Mouse (Mus musculus): Measurements from ENCODE around the gene Ksr1. TPM values are rescaled to one million over a fixed set of nuclear protein-coding genes. Genes with fewer than 3 reads are reported as not detected.

The Ksr1 gene
- total and polyA plus RNA-seq, 3 experiments = 5.1 to 7.0 (median 6.7) TPM

DNA sequence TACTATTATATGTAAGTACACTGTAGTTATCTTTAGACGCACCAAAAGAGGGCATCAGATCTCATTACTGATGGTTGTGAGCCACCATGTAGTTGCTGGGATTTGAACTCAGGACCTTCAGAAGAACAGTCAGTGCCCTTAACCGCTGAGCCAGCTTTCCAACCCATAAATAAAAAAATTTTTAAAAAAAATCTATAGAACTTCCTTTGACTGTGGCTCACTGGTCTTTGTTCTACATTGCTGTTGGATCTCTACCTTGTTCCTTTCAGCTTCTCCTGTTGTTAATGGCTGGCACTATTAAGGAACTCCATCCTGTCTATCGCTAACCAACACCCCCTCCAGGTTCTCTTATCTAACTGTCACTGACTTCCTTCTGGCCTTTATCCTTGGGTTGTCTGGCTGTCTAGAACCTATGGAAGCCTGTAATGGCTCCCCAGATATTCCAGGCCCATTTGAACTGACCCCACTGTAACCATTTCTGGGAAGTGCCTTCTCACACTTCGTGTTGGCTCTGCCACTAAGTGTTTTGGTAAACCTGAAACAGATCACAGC is 166.0 kb downstream of the Ksr1 start:
- peak in 1 of 2 experiments; percentile 14 for DNase-seq
- peak overlapping the region; percentile 20; the same call in 1 of the 2 replicates for H3K27ac ChIP-seq
- no peak for TF ChIP-seq CTCF (IDR thresholded peaks at IDR 0.05)
- TF ChIP-seq EP300 (IDR thresholded peaks at IDR 0.05; ENCODE audit: insufficient read depth, low read depth, low read length) = no peak
- TF ChIP-seq POLR2A (IDR thresholded peaks at IDR 0.05; ENCODE audit: insufficient read depth, low read depth, low read length) = no peak
- H3K79me2 ChIP-seq (replicated peaks; ENCODE audit: control insufficient read depth, insufficient read depth, low read length) = peaks cover 3% of the 10 kb centered on the region; the same call in 1 of the 2 replicates
- 54% methylated on average over 4 of the region's 4 CpGs for WGBS
- H3K36me3 ChIP-seq (ENCODE audit: control insufficient read depth, insufficient read depth, low read length) = no peaks in the 10 kb centered on the region; the same call in 1 of the 2 replicates
- H3K4me3 ChIP-seq = no peak overlapping the region
- no peak overlapping the region for H3K9ac ChIP-seq (ENCODE audit: low read depth, low read length)
- peaks cover 16% of the 10 kb centered on the region for H3K4me1 ChIP-seq (ENCODE audit: control insufficient read depth, insufficient read depth, low read length)
- intact Hi-C loops (cut with DNase I) = loop anchor here (5.0 kb wide), 1 partner anchor 37 kb away; no protein-coding TSS in a partner anchor
- H3K27me3 ChIP-seq (ENCODE audit: control insufficient read depth, insufficient read depth, low read length) = no peaks in the 10 kb centered on the region

DNA sequence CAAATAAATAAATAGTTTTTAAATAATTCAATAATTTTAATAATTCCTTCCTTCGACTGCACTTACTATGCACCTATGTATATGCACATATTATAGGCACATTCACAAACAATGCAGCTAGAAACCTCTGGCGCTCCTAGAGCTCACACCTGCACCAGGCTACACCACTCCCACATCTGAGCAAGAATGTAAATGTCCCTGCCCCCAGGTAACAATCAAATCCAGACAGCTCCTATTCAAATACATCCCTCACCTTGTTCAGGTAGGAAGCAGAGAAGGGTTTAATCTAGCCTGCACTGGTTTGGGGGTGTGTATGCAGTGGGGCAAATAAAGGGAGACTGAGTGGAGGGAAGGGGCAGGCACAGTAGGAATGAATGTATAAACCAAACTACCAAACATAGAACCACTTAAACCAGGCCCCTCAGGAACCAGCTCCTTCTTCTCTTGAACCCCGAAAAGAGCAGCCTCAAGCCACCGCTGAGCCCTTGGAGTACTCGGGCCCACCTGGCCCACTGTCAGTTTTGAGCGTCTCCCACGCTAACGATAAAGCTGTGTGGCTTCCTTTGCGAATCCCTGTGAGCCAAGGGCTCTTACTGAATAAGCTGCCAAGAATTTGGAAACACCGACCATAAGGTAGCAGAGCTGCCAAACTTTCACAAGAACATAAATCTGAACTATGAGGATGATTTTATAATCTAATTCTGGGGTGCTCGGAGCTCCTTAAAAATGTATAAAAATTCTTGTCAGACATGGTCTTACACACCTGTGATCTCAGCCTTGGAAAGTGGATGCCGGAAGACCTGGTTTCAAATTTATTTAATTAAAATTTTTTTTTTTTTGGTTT is 167.8 kb downstream of the Ksr1 start:
- Histone ChIP-seq H3K27ac (no peak overlapping the region), H3K36me3 (ENCODE audit: control insufficient read depth, insufficient read depth, low read length) (no peaks in the 10 kb centered on the region; the same call in 1 of the 2 replicates), H3K4me1 (ENCODE audit: control insufficient read depth, insufficient read depth, low read length) (peaks cover 18% of the 10 kb centered on the region), H3K9ac (ENCODE audit: low read depth, low read length) (no peak overlapping the region), H3K79me2 (replicated peaks; ENCODE audit: control insufficient read depth, insufficient read depth, low read length) (peaks cover 3% of the 10 kb centered on the region; the same call in 1 of the 2 replicates), H3K4me3 (no peak overlapping the region), H3K27me3 (ENCODE audit: control insufficient read depth, insufficient read depth, low read length) (no peaks in the 10 kb centered on the region)
- 62% methylated on average over 12 of the region's 12 CpGs for WGBS
- DNase-seq = peak in 1 of 2 experiments; percentile 15
- intact Hi-C loops (cut with DNase I) = no loop called here
- no peak for TF ChIP-seq CTCF (IDR thresholded peaks at IDR 0.05)
- no peak for TF ChIP-seq POLR2A (IDR thresholded peaks at IDR 0.05; ENCODE audit: insufficient read depth, low read depth, low read length)
- TF ChIP-seq EP300 (IDR thresholded peaks at IDR 0.05; ENCODE audit: insufficient read depth, low read depth, low read length) = no peak

DNA sequence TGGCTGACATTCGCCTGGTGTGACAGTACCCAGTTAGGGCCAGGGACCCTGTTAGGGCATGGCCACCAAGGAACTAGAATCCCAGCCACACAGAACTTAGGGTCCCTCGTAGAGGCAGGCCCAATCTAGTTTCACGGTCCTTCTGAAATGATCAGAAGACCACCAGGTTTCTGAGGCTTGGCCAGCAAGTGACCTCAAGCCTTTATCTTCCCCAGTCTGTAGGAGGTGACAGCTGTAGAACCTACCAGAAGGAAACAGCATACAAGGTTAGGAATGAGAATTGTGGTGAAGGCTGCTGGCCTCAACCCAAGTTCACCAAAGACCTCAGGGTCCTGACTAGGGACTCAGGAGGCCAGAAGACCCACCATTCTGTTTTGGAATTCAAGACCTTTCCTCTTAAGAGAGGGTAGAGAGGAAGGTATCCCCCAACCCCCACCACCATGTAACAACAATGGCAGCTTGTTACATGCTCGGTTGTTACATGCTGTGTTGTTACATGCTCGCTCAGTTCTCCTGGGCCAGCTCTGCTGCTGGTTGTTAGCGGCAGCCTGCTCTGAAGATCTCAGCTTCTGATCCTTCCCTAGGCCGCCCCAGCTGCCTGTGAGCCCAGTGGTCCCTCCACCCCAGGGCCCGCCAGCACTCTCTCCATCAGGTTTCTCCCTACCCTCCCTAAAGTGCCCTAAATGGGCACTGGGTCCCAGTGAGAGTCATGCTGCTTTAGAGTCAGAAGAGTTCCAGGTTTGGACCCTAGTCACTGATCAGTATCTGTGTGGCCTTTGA is 169.3 kb downstream of the Ksr1 start:
- H3K27me3 ChIP-seq (ENCODE audit: control insufficient read depth, insufficient read depth, low read length) = no peaks in the 10 kb centered on the region
- H3K27ac ChIP-seq = no peak overlapping the region
- intact Hi-C loops (cut with DNase I) = no loop called here
- H3K79me2 ChIP-seq (replicated peaks; ENCODE audit: control insufficient read depth, insufficient read depth, low read length) = 0 out of 2 replicates have a peak, but pooled peaks cover 2% of the 10 kb centered on the region
- no peak overlapping the region for H3K9ac ChIP-seq (ENCODE audit: low read depth, low read length)
- no peak overlapping the region for H3K4me3 ChIP-seq
- peak in 1 of 2 experiments; percentile 9 for DNase-seq
- TF ChIP-seq POLR2A (IDR thresholded peaks at IDR 0.05; ENCODE audit: insufficient read depth, low read depth, low read length) (no peak), EP300 (IDR thresholded peaks at IDR 0.05; ENCODE audit: insufficient read depth, low read depth, low read length) (no peak), CTCF (IDR thresholded peaks at IDR 0.05) (no peak)
- 91% methylated on average over 8 of the region's 8 CpGs for WGBS
- no peaks in the 10 kb centered on the region; the same call in 1 of the 2 replicates for H3K36me3 ChIP-seq (ENCODE audit: control insufficient read depth, insufficient read depth, low read length)
- peaks cover 9% of the 10 kb centered on the region for H3K4me1 ChIP-seq (ENCODE audit: control insufficient read depth, insufficient read depth, low read length)

DNA sequence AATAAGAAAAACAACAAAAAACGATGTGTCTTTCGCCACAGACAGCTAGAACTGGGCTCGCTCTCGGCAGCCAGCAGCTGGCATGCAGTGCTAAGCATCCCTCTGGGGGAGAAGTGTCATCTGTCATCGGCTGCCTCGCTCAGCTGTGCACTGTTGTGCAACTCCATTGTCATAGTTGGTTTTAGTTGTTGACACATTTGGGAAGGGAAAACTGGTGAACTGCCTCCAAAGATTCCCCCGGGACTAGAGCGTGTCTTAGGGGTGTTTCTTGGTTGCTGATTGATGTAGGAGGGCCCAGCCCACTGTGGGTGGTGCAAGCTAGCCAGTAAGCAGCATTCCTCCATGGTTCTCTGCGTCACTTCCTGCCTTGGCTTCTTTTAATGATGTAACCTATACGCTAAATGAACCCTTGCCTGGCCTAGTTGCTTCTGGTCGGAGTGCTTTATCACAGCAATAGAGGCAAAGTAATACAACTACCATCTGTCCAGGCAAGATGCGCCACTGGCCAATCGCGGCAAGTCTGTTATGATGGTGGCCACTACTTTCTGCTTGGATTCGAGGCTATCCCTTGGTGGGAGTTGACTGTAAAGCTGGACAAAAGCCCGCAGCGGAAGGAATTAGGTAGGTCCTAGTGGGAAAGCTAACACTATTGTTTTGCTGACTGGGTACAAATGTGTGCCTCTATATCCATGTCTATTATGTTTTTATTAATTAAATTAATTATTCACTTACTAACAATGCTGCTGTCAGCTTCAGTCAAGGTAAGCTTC is 172.6 kb downstream of the Ksr1 start:
- 53% methylated on average over 17 of the region's 17 CpGs for WGBS
- H3K27ac ChIP-seq = no peak overlapping the region; the same call in 1 of the 2 replicates
- H3K79me2 ChIP-seq (replicated peaks; ENCODE audit: control insufficient read depth, insufficient read depth, low read length) = 0 out of 2 replicates have a peak, but pooled peaks cover 2% of the 10 kb centered on the region
- peak; percentile 61 to 73 for DNase-seq
- H3K36me3 ChIP-seq (ENCODE audit: control insufficient read depth, insufficient read depth, low read length) = no peaks in the 10 kb centered on the region
- no peak overlapping the region for H3K4me3 ChIP-seq
- intact Hi-C loops (cut with DNase I) = no loop called here
- no peak for TF ChIP-seq CTCF (IDR thresholded peaks at IDR 0.05)
- no peak for TF ChIP-seq POLR2A (IDR thresholded peaks at IDR 0.05; ENCODE audit: insufficient read depth, low read depth, low read length)
- 0 out of 2 replicates have a peak, but pooled peaks have one; percentile 57 for TF ChIP-seq EP300 (IDR thresholded peaks at IDR 0.05; ENCODE audit: insufficient read depth, low read depth, low read length)
- no peaks in the 10 kb centered on the region for H3K27me3 ChIP-seq (ENCODE audit: control insufficient read depth, insufficient read depth, low read length)
- peaks cover 5% of the 10 kb centered on the region for H3K4me1 ChIP-seq (ENCODE audit: control insufficient read depth, insufficient read depth, low read length)
- no peak overlapping the region for H3K9ac ChIP-seq (ENCODE audit: low read depth, low read length)

DNA sequence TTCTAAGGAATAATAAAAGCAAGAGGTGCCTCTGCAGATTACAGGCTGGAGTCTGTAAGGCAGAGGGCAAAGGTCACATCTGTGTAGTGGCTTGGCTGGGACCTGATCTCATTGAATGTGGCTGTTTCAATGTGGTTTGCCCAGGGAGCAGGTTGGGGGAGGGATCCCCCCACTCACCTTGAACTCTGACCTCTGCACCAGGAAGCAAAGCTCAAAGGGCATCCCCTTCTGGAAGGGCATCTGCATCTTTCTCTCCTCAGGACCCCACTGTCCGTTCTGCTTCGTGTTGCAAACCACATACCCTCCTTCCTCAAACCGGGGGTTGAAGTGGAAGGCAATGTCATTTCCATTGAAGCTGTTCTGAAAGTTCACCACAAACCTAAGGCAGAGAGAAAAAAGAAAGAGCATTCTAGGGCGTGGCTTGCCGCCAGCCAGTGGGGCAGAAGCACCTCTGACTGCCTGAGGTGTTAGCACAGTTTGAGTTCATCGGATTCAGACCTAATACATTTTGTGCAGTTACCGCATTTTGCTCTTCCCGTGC is 173.3 kb downstream of the Ksr1 start:
- H3K36me3 ChIP-seq (ENCODE audit: control insufficient read depth, insufficient read depth, low read length) = no peaks in the 10 kb centered on the region
- H3K4me3 ChIP-seq = no peak overlapping the region
- H3K27ac ChIP-seq = no peak overlapping the region; the same call in 1 of the 2 replicates
- intact Hi-C loops (cut with DNase I) = no loop called here
- 0 out of 2 replicates have a peak, but pooled peaks cover 2% of the 10 kb centered on the region for H3K79me2 ChIP-seq (replicated peaks; ENCODE audit: control insufficient read depth, insufficient read depth, low read length)
- DNase-seq = peak in 1 of 2 experiments; percentile 18
- H3K9ac ChIP-seq (ENCODE audit: low read depth, low read length) = no peak overlapping the region
- no peaks in the 10 kb centered on the region for H3K27me3 ChIP-seq (ENCODE audit: control insufficient read depth, insufficient read depth, low read length)
- no peak for TF ChIP-seq EP300 (IDR thresholded peaks at IDR 0.05; ENCODE audit: insufficient read depth, low read depth, low read length)
- peaks cover 5% of the 10 kb centered on the region for H3K4me1 ChIP-seq (ENCODE audit: control insufficient read depth, insufficient read depth, low read length)
- WGBS = 59% methylated on average over 8 of the region's 8 CpGs

Measured in heart, adult 2 months (tissue).